Mouse (Mus musculus): ENCODE measurements around the gene Arhgef28.

DNA sequence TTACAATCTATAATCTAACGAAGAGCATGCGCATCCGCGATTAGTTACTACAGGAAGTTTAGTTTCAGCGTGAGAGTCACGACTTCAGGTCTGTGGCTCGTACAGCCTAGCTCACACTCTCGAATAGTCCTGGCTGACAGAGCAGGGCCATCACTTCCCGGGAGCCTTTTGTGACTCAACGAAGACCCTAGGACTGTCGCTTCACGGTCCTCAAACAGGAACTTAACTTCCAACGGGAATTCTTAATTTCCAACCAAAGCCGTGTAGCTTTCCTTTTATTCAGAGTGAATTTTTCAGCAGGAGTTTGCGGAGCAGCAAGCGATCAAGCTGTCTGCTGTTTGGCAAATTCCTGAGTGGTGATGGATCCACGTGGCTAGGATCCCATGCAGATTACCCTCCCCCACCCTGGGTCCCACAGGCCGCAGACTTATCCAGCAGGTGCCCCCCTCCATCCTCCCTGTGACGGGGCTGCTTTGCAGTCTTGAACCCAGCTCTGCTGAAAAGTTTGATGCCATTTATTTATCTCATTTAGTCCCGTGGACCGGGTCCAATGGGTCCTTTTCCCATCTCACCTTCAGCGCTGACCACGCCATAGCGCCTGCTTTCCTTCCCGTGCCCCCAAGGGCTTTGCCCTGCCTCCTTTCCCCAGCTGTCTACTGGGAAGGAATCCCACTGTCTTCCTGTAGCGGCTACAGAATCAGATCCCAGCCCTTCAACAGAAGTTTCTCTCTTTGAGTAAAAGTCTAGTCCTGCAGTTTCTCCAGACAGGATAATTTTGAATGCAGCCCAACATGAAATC lies 180.3 kb downstream of the Arhgef28 start:
- TF ChIP-seq POLR2A (IDR thresholded peaks at IDR 0.05; ENCODE audit: control insufficient read depth in 1 of 2, insufficient read depth in 1 of 2, low read depth in 1 of 2, low read length in 2 of 2, poor library complexity in 1 of 2) = no peak
- TF ChIP-seq EP300 (IDR thresholded peaks at IDR 0.05; ENCODE audit: low read depth in 1 of 2, low read length in 2 of 2) = no peak
- no peak for TF ChIP-seq CTCF (IDR thresholded peaks at IDR 0.05 in 2 of 3, conservative IDR thresholded peaks at IDR 0.05 in 1 of 3; ENCODE audit: control insufficient read depth in 1 of 3, insufficient read depth in 1 of 3, low read depth in 2 of 3, low read length in 3 of 3, poor library complexity in 1 of 3, severe bottlenecking in 1 of 3)
- no peak for TF ChIP-seq MYB (IDR thresholded peaks at IDR 0.05; ENCODE audit: low read depth, low read length)
